Mouse (Mus musculus) c-Kit-positive CD71-positive TER-119-negative erythroid progenitor cells, embryonic 14.5 days (primary cell): ENCODE results near the gene Mrps16.

ENCODE experiments used
- DNase-seq: peaks from one replicate; pipeline ENCODE4 v3.0.0-alpha.2; 2013; ENCODE audit warnings: low read depth

Mrps16 gene

GRCm38 (mm10) chr14:20393205-20393913 lies at the start of gene Mrps16:
TSS of gene Mrps16 (minus strand) at chr14:20393634.
- DNase-seq = peak; percentile 94

GRCm38 (mm10) chr14:20442252-20442651 lies 48.8 kb upstream of the Mrps16 start:
- no peak for DNase-seq

GRCm38 (mm10) chr14:20436976-20437375 lies 43.5 kb upstream of the Mrps16 start:
- no peak for DNase-seq

- no peak for DNase-seq
These were observed 39.0 kb upstream of the Mrps16 start for GRCm38 (mm10) chr14:20432420-20432819.

GRCm38 (mm10) chr14:20431726-20432125 lies 38.3 kb upstream of the Mrps16 start:
- no peak for DNase-seq

- no peak for DNase-seq
These were observed 36.4 kb upstream of the Mrps16 start for GRCm38 (mm10) chr14:20429833-20430232.

- no peak for DNase-seq
These were observed 35.2 kb upstream of the Mrps16 start for GRCm38 (mm10) chr14:20428593-20428992.

- DNase-seq = no peak
These were observed 29.6 kb upstream of the Mrps16 start for GRCm38 (mm10) chr14:20423046-20423445.

GRCm38 (mm10) chr14:20422257-20422656 lies 28.8 kb upstream of the Mrps16 start:
- DNase-seq = no peak

- no peak for DNase-seq
These were observed 6.6 kb upstream of the Mrps16 start for GRCm38 (mm10) chr14:20400071-20400470.

GRCm38 (mm10) chr14:20398864-20399263 lies 5.4 kb upstream of the Mrps16 start:
- no peak for DNase-seq

GRCm38 (mm10) chr14:20397220-20397619 lies 3.8 kb upstream of the Mrps16 start:
- DNase-seq = no peak

- no peak for DNase-seq
These were observed 1.1 kb downstream of the Mrps16 start for GRCm38 (mm10) chr14:20392326-20392725.

- no peak for DNase-seq
These were observed 3.9 kb downstream of the Mrps16 start for GRCm38 (mm10) chr14:20389446-20390079.

- DNase-seq = peak; percentile 83
These were observed 4.8 kb downstream of the Mrps16 start, which contains the start of gene Dnajc9 for GRCm38 (mm10) chr14:20388441-20389129. TSS of gene Dnajc9 (minus strand) at chr14:20388910.

- DNase-seq = no peak
These were observed 13.5 kb downstream of the Mrps16 start for GRCm38 (mm10) chr14:20379753-20380430.

GRCm38 (mm10) chr14:20379087-20379640 lies 14.3 kb downstream of the Mrps16 start:
- no peak for DNase-seq

- DNase-seq = no peak
These were observed 14.9 kb downstream of the Mrps16 start for GRCm38 (mm10) chr14:20378313-20379061.

GRCm38 (mm10) chr14:20377112-20377521 lies 16.3 kb downstream of the Mrps16 start:
- no peak for DNase-seq

GRCm38 (mm10) chr14:20371854-20372253 lies 21.6 kb downstream of the Mrps16 start:
- no peak for DNase-seq

- no peak for DNase-seq
These were observed 22.6 kb downstream of the Mrps16 start for GRCm38 (mm10) chr14:20370798-20371197.
